Mouse (Mus musculus) kidney, postnatal 25 days (tissue): Measurements from ENCODE around the gene Fads6.
A peak's percentile ranks its signal among the peaks of the same experiment; 100 is the strongest.

Experiments used
- DNase-seq, 2 experiments: peaks; one replicate each; pipeline ENCODE4 v3.0.0; 2021; ENCODE audit warnings: mixed read lengths in 2 of 2

Gene Fads6

DNA sequence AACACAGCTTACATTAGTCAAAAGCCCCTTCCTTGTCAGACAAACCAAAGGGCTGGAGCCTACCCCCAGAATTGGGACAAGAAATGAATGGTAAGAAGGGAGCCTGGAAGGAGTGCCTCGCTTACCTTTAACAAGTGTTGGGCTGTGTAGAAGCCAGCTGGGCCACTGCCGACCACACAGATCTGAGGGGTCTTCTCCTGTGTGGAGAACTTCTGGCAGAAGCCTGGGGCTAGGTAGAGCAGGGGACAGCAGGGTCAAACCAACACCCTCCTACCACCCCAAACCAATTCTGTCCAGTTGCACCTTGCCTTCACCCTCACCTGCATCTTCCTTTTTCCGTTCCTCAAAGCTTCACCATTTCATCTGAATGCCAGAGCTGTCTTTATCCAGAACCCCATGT is 21.5 kb downstream of the Fads6 start:
- no peak for DNase-seq

DNA sequence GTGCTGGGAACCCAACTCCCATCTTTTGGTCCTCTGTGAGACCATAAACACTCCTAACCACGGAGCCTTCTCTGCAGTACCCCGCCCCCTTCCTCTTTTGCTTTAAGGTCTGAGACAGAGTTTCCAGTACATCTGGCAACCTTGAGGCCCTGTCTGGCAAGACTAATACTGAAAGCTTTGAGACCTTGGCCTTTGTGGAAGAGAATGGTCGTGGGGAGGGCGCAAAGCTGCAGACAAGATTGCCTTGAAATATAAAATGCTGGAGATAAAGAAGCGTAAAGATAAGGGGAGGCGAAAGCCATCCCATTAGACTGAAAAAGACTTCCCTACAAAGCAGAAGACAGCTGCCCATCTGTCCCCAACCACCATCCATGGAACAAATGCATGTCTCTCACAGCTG is 22.0 kb downstream of the Fads6 start:
- no peak for DNase-seq

DNA sequence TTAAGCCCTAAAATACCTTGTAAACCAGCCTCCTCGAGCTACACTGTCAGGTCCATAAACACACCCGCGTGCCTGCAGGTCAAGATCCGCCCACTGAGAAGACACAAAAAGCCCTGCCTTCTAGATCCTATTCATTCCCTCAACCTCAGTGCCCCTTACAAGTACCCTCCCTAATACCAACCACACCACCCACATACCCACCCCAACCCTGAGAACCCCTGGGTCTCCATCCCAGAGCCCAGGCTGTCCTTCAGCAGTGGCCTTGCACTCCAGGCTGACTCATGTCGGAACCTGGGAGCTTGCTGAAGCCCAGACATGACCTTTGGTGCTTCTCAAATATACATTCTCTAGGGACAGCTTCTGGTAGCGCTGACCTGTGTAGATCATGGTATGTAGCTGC is 22.7 kb downstream of the Fads6 start:
- DNase-seq: no peak

DNA sequence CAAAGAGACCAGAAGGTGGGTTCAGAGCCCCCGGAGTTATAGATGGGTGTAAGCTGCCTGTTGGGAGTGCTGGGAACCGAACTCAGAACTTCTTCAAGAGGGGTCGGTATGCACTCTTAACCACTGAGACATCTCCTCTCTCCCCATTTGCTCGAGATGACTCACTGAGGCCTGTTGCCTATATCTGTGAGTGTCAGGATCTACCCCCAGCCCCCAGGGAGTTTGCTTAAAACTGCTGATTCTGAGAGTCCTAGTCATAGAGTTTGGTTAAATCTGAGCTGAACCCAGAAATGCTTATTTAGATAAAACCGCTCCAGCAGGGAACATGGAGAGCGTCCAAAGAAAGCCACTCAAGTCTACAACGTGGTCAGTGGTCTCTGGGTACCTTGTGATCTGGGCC is 23.3 kb downstream of the Fads6 start:
- DNase-seq: no peak

DNA sequence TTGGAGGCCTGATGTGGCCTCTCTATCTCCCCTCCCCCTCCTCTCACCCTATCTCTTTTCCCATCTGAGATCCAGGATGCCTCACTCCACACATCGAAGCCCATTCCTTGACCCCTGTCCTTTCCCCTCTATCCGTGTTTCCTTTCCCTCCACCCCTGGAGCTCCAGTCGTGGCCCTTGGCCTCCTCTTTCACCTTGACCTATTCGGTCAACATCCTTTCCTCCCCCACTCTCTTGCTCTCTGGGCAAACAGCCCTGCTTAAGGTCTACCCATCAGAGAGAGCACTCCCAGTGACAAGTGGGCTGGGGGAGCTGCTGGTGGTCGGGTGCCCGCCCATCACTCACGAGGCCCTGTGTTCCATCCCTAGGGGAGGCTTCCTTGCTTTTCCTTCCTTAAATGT is 23.7 kb downstream of the Fads6 start:
- no peak for DNase-seq

DNA sequence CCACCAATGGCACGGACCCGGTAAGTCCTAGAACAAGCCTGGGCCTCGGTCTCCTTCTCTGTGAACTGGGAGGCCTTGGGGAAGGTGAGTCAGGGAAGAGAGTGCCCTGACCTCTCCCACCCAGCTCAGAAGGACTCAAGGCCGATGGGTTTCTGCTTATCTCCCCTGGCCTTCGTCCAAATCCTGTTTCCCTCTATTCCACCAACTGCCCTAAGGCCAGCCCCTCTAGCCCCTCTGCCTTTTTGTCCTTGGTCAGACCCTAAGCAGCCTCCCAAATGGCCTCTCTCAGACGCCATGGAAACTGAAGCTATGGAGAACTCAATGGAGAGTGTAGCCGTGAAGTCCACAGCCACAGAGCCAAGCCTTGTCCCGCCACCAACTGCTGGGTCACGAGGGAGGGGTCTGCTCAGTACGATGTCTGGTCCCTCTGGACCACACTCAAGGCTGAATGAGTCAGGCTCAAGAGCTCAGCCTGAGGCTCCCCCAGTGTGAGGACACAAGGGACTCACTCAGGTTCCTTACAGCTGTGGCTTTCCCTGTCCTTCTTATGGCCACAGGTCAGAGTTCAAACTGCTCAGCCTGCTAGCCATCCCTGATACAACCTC is 24.5 kb downstream of the Fads6 start:
- DNase-seq: no peak

DNA sequence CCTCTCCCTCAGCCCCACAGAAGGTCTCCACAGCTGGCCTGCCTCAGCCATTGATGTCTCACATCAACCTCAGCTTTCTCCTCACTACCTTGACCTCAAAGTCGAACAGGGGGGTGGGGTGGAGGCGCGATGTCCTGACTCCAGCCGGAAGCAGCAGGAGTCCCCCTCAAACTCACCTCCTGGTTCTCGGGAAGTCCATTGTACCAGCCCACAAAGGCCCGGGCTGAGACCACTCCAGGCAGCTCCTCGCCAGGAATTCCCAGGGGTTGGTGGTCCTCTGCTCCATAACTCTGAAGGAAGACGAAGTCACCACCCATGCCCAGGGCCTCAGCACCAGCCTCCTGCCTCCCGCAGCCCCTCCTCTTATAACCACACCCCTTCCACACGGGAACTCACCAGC is 26.0 kb downstream of the Fads6 start:
- DNase-seq: no peak

DNA sequence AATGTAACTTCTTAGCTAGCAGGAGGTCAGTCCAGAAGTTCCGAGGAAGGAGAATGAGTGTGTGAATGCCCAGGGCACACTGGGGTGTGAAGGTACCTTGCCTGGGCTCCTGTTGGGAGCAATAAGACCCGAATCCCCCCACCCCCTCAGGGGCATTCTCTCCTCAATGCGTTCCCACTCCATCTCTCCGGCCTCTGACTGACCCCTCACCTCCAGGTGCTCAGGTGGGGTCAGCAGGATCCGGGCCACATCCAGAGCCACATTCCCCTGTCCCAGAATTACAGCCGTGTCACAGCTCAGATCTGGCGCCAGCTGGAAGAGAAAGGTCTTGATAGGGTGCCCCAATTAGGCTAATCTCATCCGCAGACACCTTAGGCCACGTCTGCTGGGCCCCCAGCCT is 26.4 kb downstream of the Fads6 start:
- DNase-seq: no peak

DNA sequence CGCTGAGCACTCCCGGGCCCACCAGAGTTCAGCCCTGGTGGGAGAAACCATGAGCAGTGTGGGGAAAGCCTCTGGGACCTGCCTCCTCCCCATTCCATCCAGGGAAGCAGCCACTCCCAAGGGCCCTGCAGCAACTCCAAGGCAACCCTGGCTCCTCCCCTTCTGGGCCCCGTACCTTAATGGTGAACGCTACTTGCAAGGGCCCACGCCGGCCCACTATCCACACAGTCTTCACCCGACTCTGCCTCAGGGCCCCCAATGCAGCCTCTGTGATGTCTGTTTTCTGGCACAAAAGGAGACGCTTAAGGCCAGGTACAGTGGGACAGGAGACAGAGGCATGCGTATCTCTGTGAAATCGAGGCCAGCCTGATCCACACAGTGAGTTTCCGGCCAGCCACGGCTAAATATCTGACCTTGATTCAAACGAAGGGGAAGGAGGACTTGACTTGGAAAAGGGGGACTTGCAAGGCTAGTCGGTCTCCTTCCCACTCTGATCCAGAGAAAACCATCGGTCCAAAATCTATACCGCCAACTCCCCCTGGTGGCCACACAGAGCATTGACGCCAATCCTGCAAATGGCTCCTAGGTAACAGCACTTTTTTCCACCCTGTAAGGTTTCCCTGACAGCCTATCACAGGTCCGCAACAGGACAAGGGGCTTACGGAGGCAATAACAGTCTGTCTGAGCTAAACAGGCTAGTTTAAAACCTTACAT is 27.2 kb downstream of the Fads6 start:
- peak; percentile 79 to 82 for DNase-seq

DNA sequence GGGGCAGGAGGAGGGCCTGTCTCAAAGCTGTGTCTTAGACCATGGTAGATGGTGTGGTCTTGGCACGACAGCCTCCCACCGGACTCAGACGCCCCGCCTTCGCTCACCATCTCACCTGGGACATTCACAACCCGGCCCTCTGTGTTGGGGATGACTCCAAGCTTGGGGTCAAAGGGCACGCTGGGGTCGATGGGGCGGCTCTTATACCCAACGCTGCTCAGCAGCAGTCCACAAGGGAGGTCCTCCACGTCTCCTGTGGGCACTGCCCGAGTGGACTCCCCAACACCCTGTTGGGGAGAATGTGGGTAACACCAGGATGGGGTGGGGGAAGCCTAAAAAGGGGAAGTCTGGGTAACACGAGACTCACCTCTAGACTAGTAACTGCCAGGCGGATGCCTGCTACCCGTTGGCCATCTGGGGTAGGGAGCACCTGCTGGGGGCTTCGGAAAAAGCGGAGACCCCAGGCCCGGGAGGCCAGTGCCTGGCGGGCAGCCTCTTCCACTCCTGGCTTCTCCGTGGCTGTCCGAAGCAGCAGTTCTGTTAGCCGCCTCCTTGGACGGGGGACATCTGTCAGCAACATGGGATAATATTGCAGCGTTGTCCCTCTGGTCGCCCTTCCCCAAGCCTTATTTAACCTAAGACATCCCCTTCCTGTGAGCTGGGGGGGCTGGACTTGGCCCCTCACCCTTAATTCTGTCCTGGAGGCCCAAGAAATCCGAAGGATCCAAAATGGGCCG is 28.0 kb downstream of the Fads6 start:
- DNase-seq: no peak

DNA sequence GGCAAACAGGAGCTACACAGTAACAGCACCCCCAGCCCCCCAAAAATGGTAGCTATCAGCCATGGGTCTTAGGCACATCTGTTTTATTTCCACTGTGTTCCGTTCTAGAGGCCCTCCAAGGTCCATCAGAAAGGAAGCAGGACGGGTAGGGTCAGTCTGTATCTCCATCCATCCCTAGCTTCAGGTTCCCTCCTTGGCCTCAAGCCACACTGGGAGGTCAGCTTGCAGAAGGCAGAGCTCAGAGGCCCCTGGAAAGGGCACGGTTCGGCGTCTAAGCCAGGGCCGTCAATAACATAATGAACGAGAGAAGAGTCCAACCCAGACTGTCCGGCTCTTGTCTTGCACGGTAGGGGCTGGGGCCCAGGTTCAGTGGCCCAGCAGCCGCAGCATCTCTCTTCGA is 29.5 kb downstream of the Fads6 start:
- no peak for DNase-seq

DNA sequence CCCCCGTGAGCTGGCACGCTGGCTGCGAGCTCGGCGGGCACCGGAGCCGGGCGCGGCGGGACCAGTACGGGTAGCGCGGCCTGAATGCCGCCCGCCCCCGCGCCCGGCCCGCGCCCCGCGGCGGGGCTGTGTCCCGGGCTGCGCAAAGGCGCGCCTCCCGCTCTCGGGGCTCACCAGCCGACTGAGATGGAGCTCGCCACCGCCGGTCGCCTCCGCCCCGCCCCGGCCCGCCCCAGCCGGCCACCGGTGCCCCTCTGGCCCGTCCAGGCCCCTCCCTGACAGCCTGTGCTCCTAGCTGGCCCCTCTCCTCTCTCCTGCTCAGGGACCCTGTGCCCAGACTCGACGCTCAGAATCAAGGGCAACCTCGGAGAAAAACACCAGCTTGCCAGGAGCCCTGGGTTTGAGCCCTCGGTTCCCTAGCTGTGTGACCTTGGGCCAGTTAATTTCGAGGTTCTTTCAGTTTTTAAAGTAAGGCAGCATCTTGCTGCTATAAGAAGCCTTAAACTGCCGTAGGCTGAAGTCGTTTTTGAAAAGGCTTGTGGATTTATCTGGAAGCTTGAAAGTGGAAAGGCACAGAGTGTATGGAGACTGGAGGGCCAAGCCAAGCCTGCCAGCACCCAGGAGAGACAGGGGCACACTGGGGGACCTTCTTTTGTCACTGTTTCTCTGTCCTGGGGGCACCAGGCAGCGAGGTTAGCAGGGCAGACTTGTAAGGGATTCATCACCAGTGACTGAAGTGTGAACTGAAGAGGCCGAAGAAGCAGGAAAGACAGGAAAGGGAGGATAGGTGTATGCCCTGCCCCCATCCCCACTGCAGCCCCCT is 30.2 kb downstream of the Fads6 start, which contains the start of gene Grin2c:
Grin2c (minus strand) TSS at position 183 of the 823 bp plus-strand sequence.
- DNase-seq: no peak

DNA sequence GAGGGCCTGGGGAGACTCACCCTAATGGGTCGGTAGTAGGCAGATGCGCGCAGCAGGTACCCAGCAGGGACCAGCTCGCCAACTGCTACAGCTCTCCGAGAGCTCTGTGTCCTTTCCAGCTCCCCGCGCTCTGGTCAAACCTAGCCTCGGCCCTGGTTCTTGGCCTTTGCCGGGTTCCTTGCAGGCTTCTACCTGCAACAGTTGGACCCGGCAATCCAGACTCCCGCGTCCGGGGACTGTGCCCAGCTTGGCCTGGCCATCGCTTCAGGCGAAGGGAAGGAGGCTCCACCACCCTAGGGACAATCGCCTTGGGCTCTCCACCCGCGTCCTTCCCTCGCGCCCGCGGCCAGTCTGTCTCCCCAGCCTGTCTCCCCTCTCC is 31.1 kb downstream of the Fads6 start:
- DNase-seq: no peak

DNA sequence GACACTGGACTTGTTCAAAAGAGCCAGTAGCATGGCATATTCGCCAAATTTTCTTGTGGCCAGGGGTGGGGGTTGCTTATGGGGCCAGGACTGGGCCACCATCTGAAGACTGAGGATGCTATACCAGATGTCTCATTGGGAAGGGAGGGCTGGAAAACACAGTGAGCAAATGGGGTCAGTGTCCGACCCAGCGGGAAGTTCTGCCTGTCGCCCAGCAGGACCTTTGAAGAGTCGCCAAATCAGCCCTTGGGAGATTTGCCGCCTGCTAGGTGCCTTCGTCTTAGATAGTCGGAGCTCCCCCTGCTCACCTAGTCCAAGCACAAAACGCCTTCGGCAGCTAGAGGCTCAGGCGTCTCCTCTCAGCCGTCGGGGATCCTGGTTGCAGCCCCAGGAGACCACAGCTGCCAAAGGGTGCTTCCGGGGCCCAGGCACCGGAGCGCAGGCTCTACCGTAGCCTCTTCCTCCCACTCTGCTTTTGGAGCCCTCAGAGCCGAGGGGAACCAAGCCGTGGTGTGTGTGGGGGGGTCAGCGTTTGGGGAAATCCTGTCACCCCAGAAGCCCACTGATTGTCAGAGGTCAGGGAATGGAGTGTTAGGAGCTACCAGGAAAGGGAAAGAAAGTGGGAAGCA is 31.6 kb downstream of the Fads6 start:
- DNase-seq: no peak

DNA sequence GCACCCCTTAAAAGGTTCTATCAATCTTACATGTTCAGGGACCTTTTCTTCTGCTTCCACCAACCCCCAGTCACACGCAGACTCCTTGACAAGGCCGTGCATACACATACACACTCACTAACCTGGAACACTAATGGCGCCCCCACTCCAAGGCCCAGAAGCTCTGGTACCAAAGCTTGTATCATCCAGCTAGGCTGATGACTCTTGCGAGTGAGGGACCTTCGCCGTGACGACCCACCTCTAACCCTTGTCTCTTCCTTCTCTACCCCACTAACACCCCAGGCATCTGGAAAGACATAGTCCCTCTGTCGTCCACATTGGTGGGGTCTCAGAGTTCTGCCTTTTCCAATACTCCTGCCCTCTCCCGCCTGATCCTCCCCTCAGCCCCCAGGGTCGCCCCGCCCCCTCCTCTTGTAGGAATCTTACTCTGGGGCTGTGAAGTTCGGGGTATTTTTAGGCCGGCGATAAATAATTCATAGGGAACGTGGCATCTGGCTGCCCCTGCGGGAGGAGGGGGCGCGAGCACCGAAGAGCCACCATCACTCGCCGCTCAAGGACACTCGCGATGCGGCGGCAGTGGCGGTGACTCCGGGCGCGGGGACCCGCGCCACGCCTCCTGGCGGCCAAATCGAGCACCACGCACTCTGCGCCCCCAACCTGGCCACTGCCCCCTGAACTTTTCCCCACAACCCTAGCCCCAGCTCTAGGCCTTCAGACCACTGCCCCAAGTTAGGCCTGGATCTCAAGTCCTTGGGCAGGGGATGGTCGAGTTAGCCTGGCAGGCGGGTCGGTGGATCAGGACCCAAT is 32.4 kb downstream of the Fads6 start:
- DNase-seq: no peak

DNA sequence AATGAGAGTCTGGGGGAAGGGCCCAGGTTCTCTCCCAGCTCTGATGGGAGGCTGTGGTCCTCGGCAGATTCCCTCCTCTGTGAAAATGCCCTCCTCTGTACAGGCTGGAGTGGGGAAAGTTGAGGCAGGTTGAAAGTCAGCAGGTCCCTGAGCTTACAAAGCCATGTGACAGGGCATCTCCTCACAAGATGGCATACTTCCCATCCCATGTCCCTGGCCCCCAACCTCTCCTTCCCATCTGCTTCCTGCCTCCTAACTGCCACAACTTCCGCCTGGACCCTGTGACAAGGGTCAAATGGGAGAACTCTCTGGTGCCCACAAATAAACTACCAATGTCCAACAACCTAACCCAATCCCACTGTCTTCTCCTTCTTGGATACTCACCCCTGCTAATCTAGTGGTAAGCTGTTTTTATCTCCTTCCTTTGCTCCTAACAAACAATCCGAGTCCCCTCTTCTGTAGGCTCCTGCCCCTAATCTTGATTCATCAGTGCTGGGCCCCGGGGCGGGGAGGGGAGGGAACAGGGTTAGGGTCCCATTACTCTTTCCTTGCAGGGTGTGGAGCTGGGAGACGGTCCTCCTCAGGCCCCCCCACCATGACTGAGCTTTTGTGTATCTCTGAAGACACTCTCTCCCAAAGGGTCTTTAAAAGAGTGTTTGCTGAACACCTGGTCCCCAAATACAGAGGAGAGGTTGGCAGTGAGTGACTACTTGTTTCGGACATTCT is 33.2 kb downstream of the Fads6 start:
- DNase-seq: no peak

DNA sequence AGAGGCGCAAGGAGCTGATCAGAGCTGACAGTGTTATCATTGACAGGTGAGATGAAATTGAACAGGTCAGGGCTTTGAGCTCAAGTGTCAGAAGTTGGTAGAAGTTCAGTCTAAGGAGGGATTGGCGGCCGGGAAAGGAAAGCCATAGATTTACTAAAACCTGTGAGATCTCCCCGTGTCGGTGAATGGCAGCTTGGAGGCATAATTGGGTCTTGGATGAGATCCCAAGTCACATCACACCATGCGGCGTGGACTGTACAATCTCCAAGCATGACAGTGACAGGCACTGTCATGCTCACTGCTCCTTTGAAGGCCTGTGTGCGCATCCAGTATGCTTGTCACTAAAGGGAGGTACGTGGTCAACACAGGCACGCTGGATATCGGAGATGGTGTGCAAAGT is 34.5 kb downstream of the Fads6 start:
- no peak for DNase-seq

DNA sequence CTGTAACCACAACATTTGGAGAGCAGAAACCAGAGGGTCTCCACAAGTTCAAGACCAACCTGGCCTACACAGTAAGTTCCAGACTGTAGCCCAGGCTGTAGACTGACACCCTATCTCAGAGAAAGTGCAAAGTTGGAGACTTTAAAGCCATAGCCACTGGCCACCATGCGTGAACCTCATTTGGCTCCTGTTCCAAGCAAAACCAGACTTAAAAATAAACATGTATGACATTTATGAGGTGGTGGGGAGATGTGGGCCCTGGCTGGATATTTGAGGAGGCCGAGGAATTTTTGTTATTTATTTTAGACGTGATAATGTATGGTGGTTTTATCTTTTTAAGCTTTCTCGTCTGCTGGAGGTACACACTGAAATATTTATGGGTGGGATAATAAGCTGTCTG is 38.3 kb downstream of the Fads6 start:
- DNase-seq: no peak

DNA sequence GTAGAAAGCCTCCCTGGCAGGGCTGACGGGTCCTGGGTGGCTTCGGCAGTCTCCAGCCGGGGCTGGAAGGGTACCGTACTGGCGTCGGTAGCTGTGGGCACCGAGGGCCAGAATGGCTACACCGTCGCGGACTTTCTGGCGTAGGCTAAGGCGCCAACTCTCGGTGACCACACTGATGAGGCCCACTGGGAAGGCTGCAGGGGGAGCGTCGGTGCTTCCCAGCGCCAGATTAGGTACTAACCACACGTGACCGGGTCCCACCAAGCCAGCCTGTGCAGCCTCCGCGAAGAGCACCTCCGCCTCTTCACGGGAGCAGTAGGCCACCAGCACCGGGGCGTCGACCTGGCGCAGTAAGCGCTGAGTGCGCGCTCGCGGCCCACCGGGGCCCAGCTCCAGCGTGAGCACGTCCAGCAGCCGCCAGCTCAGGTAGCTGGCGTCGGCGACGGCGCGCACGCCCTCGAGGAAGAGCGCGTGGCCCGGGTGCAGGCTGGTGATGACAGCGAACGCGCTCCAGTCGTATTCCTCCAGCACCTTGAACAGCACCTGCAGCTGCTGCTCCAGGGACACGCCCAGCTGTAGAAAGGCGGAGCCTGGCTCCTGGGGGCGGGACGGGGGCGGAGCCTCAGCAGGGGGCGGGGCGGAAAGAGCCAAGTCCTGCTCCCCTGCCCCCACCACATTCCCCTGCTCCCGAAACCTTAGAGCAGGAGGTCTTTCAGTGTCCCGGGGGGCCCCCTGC is 39.5 kb downstream of the Fads6 start:
- peak in 1 of 2 experiments; percentile 23 for DNase-seq

DNA sequence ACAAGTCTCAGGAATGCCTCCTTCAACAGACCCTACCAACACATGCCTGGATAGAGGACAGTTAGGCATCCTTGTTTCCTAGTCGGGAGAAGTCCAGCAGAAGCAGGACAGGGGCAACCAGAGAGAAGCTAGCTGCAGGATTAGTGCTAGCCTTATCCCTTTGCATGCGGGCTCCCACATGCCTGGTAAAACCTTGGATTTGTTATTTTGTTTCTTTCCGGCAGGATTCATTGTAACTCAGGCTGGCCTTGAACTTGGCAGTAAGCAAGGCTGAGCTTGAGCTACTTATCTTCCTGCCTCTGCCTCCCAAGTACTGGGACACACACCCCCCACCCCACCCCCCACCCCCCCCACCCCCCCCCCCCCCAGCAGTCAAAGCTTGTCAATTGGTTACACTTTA is 46.2 kb downstream of the Fads6 start:
- no peak for DNase-seq
